Mouse (Mus musculus): ENCODE measurements around the gene P4hb.

DNA sequence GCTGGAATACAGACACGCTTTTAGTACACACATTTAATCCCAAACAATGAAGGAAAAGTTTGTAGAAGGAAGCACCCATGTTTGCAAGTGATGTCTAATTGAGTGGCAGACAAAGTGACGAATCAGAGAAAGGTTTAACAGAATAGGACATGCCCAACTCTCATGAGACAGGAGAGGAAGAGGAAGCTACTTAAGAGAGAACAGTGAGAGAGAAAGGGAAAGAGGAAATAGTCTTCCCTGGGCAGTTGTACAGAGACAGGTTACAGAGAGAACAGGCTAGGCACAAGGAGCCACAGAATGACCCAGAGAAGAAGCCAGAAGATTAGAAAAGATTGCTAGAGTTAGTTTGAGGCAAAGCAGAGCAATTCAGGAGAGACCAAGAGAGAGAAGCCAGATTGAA, 47.1 kb downstream of the P4hb start:
- TF ChIP-seq SMC3 (IDR thresholded peaks at IDR 0.05; ENCODE audit: low read depth, low read length) (no peak), ELF1 (IDR thresholded peaks at IDR 0.05; ENCODE audit: low read depth, low read length) (peak; percentile 93), ZNF384 (IDR thresholded peaks at IDR 0.05; ENCODE audit: low read depth, low read length) (no peak), CTCF (IDR thresholded peaks at IDR 0.05 in 2 of 3, conservative IDR thresholded peaks at IDR 0.05 in 1 of 3; ENCODE audit: control insufficient read depth in 1 of 3, insufficient read depth in 1 of 3, low read depth in 2 of 3, low read length in 3 of 3, poor library complexity in 1 of 3, severe bottlenecking in 1 of 3) (no peak)
